Mouse (Mus musculus): ENCODE results near the gene 2310011J03Rik. TPM values are rescaled to one million over a fixed set of nuclear protein-coding genes. Genes with fewer than 3 reads are reported as not detected.

The 2310011J03Rik gene
- total and polyA plus RNA-seq, 3 experiments, result 34.6 to 46.8 (median 37.5) TPM

- DNase-seq (ENCODE audit: extremely low read depth), result no peak
- peaks cover 90% of the 10 kb centered on the region for H3K27me3 ChIP-seq (replicated peaks)
- no peaks in the 10 kb centered on the region for H3K36me3 ChIP-seq (replicated peaks in 1 of 2; ENCODE audit: control insufficient read depth in 1 of 2, insufficient read depth in 1 of 2, low read length in 1 of 2)
- dilution Hi-C loops (cut with MboI; ENCODE audit: extremely low pct_ligation_motif_present, extremely low pct_unique_long_range_greater_than_20kb, low sequenced_read_pairs), result no loop called here
- peaks cover 3 to 8% of the 10 kb centered on the region in 2 experiments for H3K4me1 ChIP-seq (ENCODE audit: control insufficient read depth in 1 of 2, insufficient read depth in 2 of 2)
- no peak overlapping the region for H3K4me2 ChIP-seq (ENCODE audit: insufficient read depth, low read depth, poor library complexity, severe bottlenecking)
- TF ChIP-seq USF2 (conservative IDR thresholded peaks at IDR 0.05; ENCODE audit: low read depth, low read length), result no peak
- no peak for TF ChIP-seq JUN (IDR thresholded peaks at IDR 0.05; ENCODE audit: insufficient read depth, low read depth, low read length)
- TF ChIP-seq EP300 (IDR thresholded peaks at IDR 0.05; ENCODE audit: low read length), result no peak
- no peak for TF ChIP-seq POLR2A (IDR thresholded peaks at IDR 0.05; ENCODE audit: low read depth, low read length)
- no peak for TF ChIP-seq CHD2 (IDR thresholded peaks at IDR 0.05; ENCODE audit: low read length)
- TF ChIP-seq MAX (IDR thresholded peaks at IDR 0.05; ENCODE audit: low read length), result no peak
- TF ChIP-seq GABPA (IDR thresholded peaks at IDR 0.05; ENCODE audit: insufficient replicate concordance, low read depth, low read length), result no peak
- no peak for TF ChIP-seq MAFK (IDR thresholded peaks at IDR 0.05; ENCODE audit: insufficient replicate concordance, low read length)
- no peak for TF ChIP-seq NELFE (IDR thresholded peaks at IDR 0.05; ENCODE audit: low read depth, low read length)
- no peak for TF ChIP-seq RCOR1 (conservative IDR thresholded peaks at IDR 0.05; ENCODE audit: low read depth, low read length)
- TF ChIP-seq ELF1 (IDR thresholded peaks at IDR 0.05; ENCODE audit: low read depth, low read length), result no peak
- no peak for TF ChIP-seq POLR2AphosphoS2 (IDR thresholded peaks at IDR 0.05; ENCODE audit: low read depth, low read length)
- TF ChIP-seq MXI1 (IDR thresholded peaks at IDR 0.05; ENCODE audit: low read depth, low read length), result no peak
- no peak for TF ChIP-seq E2F4 (IDR thresholded peaks at IDR 0.05; ENCODE audit: insufficient replicate concordance, low read depth, low read length)
- no peak for TF ChIP-seq UBTF (IDR thresholded peaks at IDR 0.05; ENCODE audit: low read depth, low read length)
- no peak for TF ChIP-seq ZMIZ1 (IDR thresholded peaks at IDR 0.05; ENCODE audit: low read depth, low read length)
- TF ChIP-seq KAT2A (IDR thresholded peaks at IDR 0.05; ENCODE audit: insufficient replicate concordance, low read length), result no peak
- TF ChIP-seq TCF12 (IDR thresholded peaks at IDR 0.05; ENCODE audit: low read depth, low read length), result no peak
- TF ChIP-seq JUND (conservative IDR thresholded peaks at IDR 0.05; ENCODE audit: low read depth, low read length), result no peak
- TF ChIP-seq BHLHE40 (IDR thresholded peaks at IDR 0.05; ENCODE audit: low read depth, low read length), result no peak
- no peak overlapping the region for H3K27ac ChIP-seq (ENCODE audit: insufficient read depth, low read depth)
- peaks cover 6% of the 10 kb centered on the region for H3K9me3 ChIP-seq (replicated peaks; ENCODE audit: low read length)
- no peak overlapping the region for H3K9ac ChIP-seq (ENCODE audit: insufficient read depth, low read depth)
- H3K79me2 ChIP-seq (replicated peaks; ENCODE audit: control insufficient read depth, extremely low read depth, insufficient read depth, poor library complexity, severe bottlenecking), result no peaks in the 10 kb centered on the region
- H3K4me3 ChIP-seq (replicated peaks in 1 of 3; ENCODE audit: low read depth in 2 of 3, low read length in 2 of 3, poor library complexity in 1 of 3), result no peak overlapping the region
- in situ Hi-C loops (cut with MboI; ENCODE audit: low pct_ligation_motif_present, low pct_unique_long_range_greater_than_20kb, low sequenced_read_pairs), result no loop called here
Observed at GRCm38 (mm10) chr10:80352727-80353126, 32.4 kb upstream of the 2310011J03Rik start.

GRCm38 (mm10) chr10:80351896-80352295 is 31.6 kb upstream of the 2310011J03Rik start:
- Histone ChIP-seq H3K9me3 (replicated peaks; ENCODE audit: low read length) (peaks cover 4% of the 10 kb centered on the region), H3K79me2 (replicated peaks; ENCODE audit: control insufficient read depth, extremely low read depth, insufficient read depth, poor library complexity, severe bottlenecking) (no peaks in the 10 kb centered on the region), H3K27me3 (replicated peaks) (peaks cover 90% of the 10 kb centered on the region), H3K4me1 (ENCODE audit: control insufficient read depth in 1 of 2, insufficient read depth in 2 of 2) (peaks cover 3 to 10% of the 10 kb centered on the region in 2 experiments), H3K9ac (ENCODE audit: insufficient read depth, low read depth) (no peak overlapping the region), H3K4me2 (ENCODE audit: insufficient read depth, low read depth, poor library complexity, severe bottlenecking) (no peak overlapping the region), H3K27ac (ENCODE audit: insufficient read depth, low read depth) (no peak overlapping the region), H3K4me3 (replicated peaks in 1 of 3; ENCODE audit: low read depth in 2 of 3, low read length in 2 of 3, poor library complexity in 1 of 3) (no peak overlapping the region), H3K36me3 (replicated peaks in 1 of 2; ENCODE audit: control insufficient read depth in 1 of 2, insufficient read depth in 1 of 2, low read length in 1 of 2) (no peaks in the 10 kb centered on the region)
- no peak for DNase-seq (ENCODE audit: extremely low read depth)
- in situ Hi-C loops (cut with MboI; ENCODE audit: low pct_ligation_motif_present, low pct_unique_long_range_greater_than_20kb, low sequenced_read_pairs) (no loop called here), dilution Hi-C loops (cut with MboI; ENCODE audit: extremely low pct_ligation_motif_present, extremely low pct_unique_long_range_greater_than_20kb, low sequenced_read_pairs) (no loop called here)
- TF ChIP-seq KAT2A (IDR thresholded peaks at IDR 0.05; ENCODE audit: insufficient replicate concordance, low read length) (no peak), MEF2A (IDR thresholded peaks at IDR 0.05; ENCODE audit: borderline replicate concordance, low read depth, low read length) (no peak), IRF4 (IDR thresholded peaks at IDR 0.05; ENCODE audit: low read depth, low read length) (no peak), ETS1 (conservative IDR thresholded peaks at IDR 0.05; ENCODE audit: low read depth, low read length) (no peak), E2F4 (IDR thresholded peaks at IDR 0.05; ENCODE audit: insufficient replicate concordance, low read depth, low read length) (no peak), ZMIZ1 (IDR thresholded peaks at IDR 0.05; ENCODE audit: low read depth, low read length) (no peak), GABPA (IDR thresholded peaks at IDR 0.05; ENCODE audit: insufficient replicate concordance, low read depth, low read length) (no peak), BHLHE40 (IDR thresholded peaks at IDR 0.05; ENCODE audit: low read depth, low read length) (no peak), CHD2 (IDR thresholded peaks at IDR 0.05; ENCODE audit: low read length) (no peak)

All from CH12.LX (cell line).